Mouse (Mus musculus) liver, adult 2 months (tissue): Measurements from ENCODE around the gene Tnnc2.

ENCODE experiments used
- CTCF ChIP-seq: fragments of 200-500 bp; IDR thresholded peaks from 2 replicates; pipeline ENCODE4 v1.5.1; 2011; ENCODE audit warnings: low read depth, low read length, control low read depth
- POLR2A ChIP-seq: fragments of 200-500 bp; IDR thresholded peaks from 2 replicates; pipeline ENCODE4 v1.6.1; 2011; ENCODE audit warnings: low read length, control low read depth; ENCODE audit not compliant: insufficient read depth; ENCODE audit errors: extremely low read depth

DNA sequence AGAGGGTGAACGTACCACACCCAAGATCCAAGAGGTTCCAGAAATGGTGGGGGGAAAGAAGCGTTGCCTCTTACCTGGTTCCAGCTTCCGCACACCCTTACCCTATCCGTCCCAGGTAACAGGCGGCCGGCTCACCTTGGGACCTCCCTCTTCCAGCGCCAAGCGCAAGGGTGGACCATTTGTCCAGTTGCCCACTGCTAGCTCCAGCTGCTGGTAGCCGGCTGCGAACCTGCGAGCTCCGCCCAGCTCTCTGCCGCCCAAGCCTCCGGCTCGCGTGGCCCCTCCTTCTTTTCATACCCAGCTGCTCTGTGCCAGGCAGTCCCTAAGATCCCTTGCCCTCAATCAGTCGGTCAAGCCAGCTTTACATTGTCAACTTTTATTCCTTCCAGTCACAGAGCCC lies 3.0 kb downstream of the Tnnc2 start:
- no peak for TF ChIP-seq POLR2A
- TF ChIP-seq CTCF: no peak
